In genomic region chr16:10767158-10767557, GRCm38 (mm10) we compare ENCODE assay signal across 10 mouse cellular contexts. TPM values are rescaled to one million over a fixed set of nuclear protein-coding genes. Genes with fewer than 3 reads are reported as not detected.
DNase-seq lines count a peak whose midpoint lies in the region; ATAC-seq and TF ChIP-seq lines count a peak whose summit lies in the region.
"Had no signal": no experiment of that assay in that cellular context is flagged by ENCODE, and none has a peak within 500 bp of the region (broad histone marks: within the 10 kb centered on the region; RNA-seq: fewer than 3 reads in every experiment).

No protein-coding gene starts in this region.

- no peak overlapping the region for H3K4me2 ChIP-seq in liver, embryonic 12.5 days
- H3K4me2 ChIP-seq: midbrain, embryonic 12.5 days had no signal

- 30% methylated on average over 4 of the region's 4 CpGs for WGBS in liver, embryonic 12.5 days (ENCODE audit: insufficient replicate concordance)

- H3K9me3 ChIP-seq in liver, embryonic 12.5 days (replicated peaks) = no peaks in the 10 kb centered on the region
- H3K9me3 ChIP-seq: midbrain, embryonic 12.5 days had no signal

- no peak overlapping the region for H3K9ac ChIP-seq in liver, embryonic 12.5 days
- H3K9ac ChIP-seq: midbrain, embryonic 12.5 days had no signal

- DNase-seq in liver = peak; percentile 69
- DNase-seq in Muller cell, postnatal 12 days (ENCODE audit: inconsistent ontology term) = peak; percentile 32
- peak; percentile 69 for DNase-seq in cerebellum, adult 8-10 months
- DNase-seq in gastrocnemius, postnatal 4 days (ENCODE audit: low spot score in 2 of 2) = peak; percentile 59 to 76
- peak; percentile 52 to 60 for DNase-seq in left cerebral cortex, adult 2 months (ENCODE audit: extremely low spot score in 1 of 2, low spot score in 2 of 2)
- peak; percentile 75 for DNase-seq in urinary bladder, postnatal 25 days (ENCODE audit: low spot score)

- H3K4me1 ChIP-seq in liver, embryonic 12.5 days = peaks cover 36% of the 10 kb centered on the region
- H3K4me1 ChIP-seq: midbrain, embryonic 12.5 days had no signal

- peak; percentile 89 for TF ChIP-seq CTCF in left cerebral cortex, adult 2 months (IDR thresholded peaks at IDR 0.05)

- peaks cover 32% of the 10 kb centered on the region for H3K27me3 ChIP-seq in liver, embryonic 12.5 days (replicated peaks)

- H3K36me3 ChIP-seq in liver, embryonic 12.5 days = no peaks in the 10 kb centered on the region
- H3K36me3 ChIP-seq: midbrain, embryonic 12.5 days had no signal

- H3K27ac ChIP-seq in liver, embryonic 12.5 days = no peak overlapping the region
- H3K27ac ChIP-seq in left cerebral cortex, adult 2 months = no peak overlapping the region
- H3K27ac ChIP-seq: midbrain, embryonic 12.5 days had no signal

- ATAC-seq in liver, embryonic 12.5 days = no peak
- ATAC-seq in neutrophil, adult 5-6 weeks (ENCODE audit: extremely low read depth, insufficient number of reproducible peaks, low FRiP score, poor library complexity, severe bottlenecking) = peak; percentile 50

- no peak overlapping the region for H3K4me3 ChIP-seq in liver, embryonic 12.5 days
- H3K4me3 ChIP-seq in left cerebral cortex, adult 2 months = no peak overlapping the region
- H3K4me3 ChIP-seq: midbrain, embryonic 12.5 days had no signal

- intact Hi-C loops in left cerebral cortex, adult 2 months (cut with DNase I) = loop anchor here (5.0 kb wide), 1 partner anchor 100 kb away; no protein-coding TSS in a partner anchor

RNA-seq across cellular contexts. Expression of gene Socs1, which starts 18.2 kb away (rescaled TPM):
- 1.8 TPM in 2 replicates for polyA plus RNA-seq in liver, embryonic 12.5 days (2016; fragmentation: Nextera tagmentation; extraction: Ambion mirVana)
- 1 to 10 TPM; 2.9 to 3.2 TPM for total RNA-seq in gastrocnemius, postnatal 4 days (2021)
- 1 to 10 TPM in 1 of 2 experiments, under 1 TPM in 1; 0.82 to 1.2 TPM for total RNA-seq in left cerebral cortex, adult 2 months (2021)
- 3.5 and 3.7 TPM in 2 replicates for total RNA-seq in neutrophil, adult 5-6 weeks (2017)

RNA-seq across cellular contexts. Expression of gene Tnp2, which starts 21.3 kb away (rescaled TPM):
- not detected in 2 replicates for polyA plus RNA-seq in liver, embryonic 12.5 days (2016; fragmentation: Nextera tagmentation; extraction: Ambion mirVana)
- not detected for total RNA-seq in gastrocnemius, postnatal 4 days (2021)
- not detected for total RNA-seq in left cerebral cortex, adult 2 months (2021)
- total RNA-seq in neutrophil, adult 5-6 weeks (2017) = not detected in 2 replicates
- polyA plus RNA-seq: frontal cortex, adult 2 months; midbrain, embryonic 12.5 days had no signal

RNA-seq across cellular contexts. Expression of gene Prm3, which starts 23.6 kb away (rescaled TPM):
- not detected in 2 replicates for polyA plus RNA-seq in liver, embryonic 12.5 days (2016; fragmentation: Nextera tagmentation; extraction: Ambion mirVana)
- total RNA-seq in gastrocnemius, postnatal 4 days (2021) = not detected
- total RNA-seq in left cerebral cortex, adult 2 months (2021) = not detected
- not detected in 2 replicates for total RNA-seq in neutrophil, adult 5-6 weeks (2017)
- polyA plus RNA-seq: frontal cortex, adult 2 months; midbrain, embryonic 12.5 days had no signal

RNA-seq across cellular contexts. Expression of gene Prm2, which starts 28.8 kb away (rescaled TPM):
- not detected in 2 replicates for polyA plus RNA-seq in liver, embryonic 12.5 days (2016; fragmentation: Nextera tagmentation; extraction: Ambion mirVana)
- total RNA-seq in gastrocnemius, postnatal 4 days (2021) = not detected
- total RNA-seq in left cerebral cortex, adult 2 months (2021) = not detected
- not detected in 2 replicates for total RNA-seq in neutrophil, adult 5-6 weeks (2017)
- polyA plus RNA-seq: frontal cortex, adult 2 months; midbrain, embryonic 12.5 days had no signal

RNA-seq across cellular contexts. Expression of gene Prm1, which starts 38.5 kb away (rescaled TPM):
- polyA plus RNA-seq in liver, embryonic 12.5 days (2016; fragmentation: Nextera tagmentation; extraction: Ambion mirVana) = not detected in 2 replicates
- total RNA-seq in gastrocnemius, postnatal 4 days (2021) = not detected
- total RNA-seq in left cerebral cortex, adult 2 months (2021) = not detected
- not detected in 2 replicates for total RNA-seq in neutrophil, adult 5-6 weeks (2017)
- polyA plus RNA-seq: frontal cortex, adult 2 months; midbrain, embryonic 12.5 days had no signal
